Mouse (Mus musculus) G1E (cell line): Measurements from ENCODE around the gene Skap2.

Experiments
- CTCF ChIP-seq: IDR thresholded peaks from 2 replicates; pipeline ENCODE4 v1.5.1; 2012; ENCODE audit warnings: low read depth, low read length, inconsistent platforms, mixed read lengths
- POLR2AphosphoS5 ChIP-seq: IDR thresholded peaks from 2 replicates; pipeline ENCODE4 v1.6.1; 2012; ENCODE audit warnings: low read depth, low read length, inconsistent platforms; ENCODE audit not compliant: insufficient replicate concordance

DNA sequence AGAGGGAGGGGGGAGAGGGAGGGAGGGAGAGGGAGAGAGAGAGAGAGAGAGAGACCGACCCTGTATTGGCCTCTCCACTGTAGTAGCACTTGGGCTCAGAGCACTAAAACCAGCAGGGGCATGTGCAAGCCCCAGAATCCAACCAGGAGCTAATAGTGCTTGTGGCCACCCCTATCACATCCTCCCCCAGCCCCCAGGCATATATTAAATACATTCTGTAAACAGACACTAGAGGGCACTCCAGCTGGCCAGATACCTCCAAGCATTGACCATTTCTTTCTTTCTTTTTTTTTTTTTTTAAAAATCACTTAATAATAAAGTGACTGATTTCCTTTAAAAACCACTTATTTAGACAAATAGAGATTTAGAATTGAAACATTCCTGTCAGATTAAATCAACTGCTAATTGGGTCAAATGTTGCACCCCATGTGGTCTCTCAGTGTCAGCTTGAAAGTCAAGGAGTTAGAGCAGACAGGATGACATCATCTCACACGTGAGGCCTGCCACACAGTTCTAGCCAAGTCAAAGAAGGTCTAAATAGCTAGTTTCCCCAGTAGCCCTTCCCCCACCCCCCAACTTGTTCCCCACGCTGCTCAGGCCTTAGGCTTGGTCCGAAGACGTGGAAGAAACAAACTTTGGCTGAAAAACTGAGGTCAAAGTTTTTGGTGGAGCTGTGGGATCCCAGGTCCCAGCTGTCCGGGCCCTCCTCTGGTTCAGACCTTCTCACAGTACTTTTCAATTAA lies 136.3 kb downstream of the Skap2 start:
- no peak for TF ChIP-seq POLR2AphosphoS5
- no peak for TF ChIP-seq CTCF
